Mouse (Mus musculus): ENCODE measurements around the gene Fbxl16.

Fbxl16 gene

GRCm38 (mm10) chr17:25829558-25830017 lies 20.7 kb downstream of the Fbxl16 start:
- no peak for DNase-seq

GRCm38 (mm10) chr17:25830200-25830753 lies 21.4 kb downstream of the Fbxl16 start:
- no peak for DNase-seq

DNA sequence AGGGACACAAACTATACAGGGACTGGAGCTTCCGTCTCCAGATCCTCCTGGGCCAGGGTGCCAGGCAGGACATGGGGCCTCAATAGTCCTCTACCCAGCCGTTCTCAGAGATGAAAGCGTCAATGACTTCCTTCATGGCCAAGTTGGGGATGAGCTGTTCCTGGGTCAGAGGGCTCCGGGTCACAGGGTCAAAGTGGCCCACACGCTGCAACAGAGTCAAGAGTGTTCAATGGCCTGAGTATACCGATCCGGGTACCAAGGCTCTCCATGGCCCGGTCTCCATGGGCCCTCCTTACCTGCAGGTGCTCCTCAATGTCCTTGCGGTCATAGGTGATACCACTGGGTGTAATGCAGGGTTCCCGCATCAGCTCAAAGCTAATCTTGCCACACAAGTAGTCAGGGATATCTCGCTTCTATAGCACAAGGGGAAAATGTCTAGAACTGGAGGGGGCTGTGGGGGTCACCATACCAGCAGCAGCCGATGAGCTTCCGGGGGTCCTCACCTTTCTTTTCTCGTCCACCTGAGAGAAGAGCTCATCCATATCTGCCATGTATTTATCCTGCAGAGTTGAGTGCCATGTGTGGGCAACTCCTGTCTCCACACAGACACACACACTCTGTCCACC lies 22.0 kb downstream of the Fbxl16 start:
- no peak for DNase-seq

DNA sequence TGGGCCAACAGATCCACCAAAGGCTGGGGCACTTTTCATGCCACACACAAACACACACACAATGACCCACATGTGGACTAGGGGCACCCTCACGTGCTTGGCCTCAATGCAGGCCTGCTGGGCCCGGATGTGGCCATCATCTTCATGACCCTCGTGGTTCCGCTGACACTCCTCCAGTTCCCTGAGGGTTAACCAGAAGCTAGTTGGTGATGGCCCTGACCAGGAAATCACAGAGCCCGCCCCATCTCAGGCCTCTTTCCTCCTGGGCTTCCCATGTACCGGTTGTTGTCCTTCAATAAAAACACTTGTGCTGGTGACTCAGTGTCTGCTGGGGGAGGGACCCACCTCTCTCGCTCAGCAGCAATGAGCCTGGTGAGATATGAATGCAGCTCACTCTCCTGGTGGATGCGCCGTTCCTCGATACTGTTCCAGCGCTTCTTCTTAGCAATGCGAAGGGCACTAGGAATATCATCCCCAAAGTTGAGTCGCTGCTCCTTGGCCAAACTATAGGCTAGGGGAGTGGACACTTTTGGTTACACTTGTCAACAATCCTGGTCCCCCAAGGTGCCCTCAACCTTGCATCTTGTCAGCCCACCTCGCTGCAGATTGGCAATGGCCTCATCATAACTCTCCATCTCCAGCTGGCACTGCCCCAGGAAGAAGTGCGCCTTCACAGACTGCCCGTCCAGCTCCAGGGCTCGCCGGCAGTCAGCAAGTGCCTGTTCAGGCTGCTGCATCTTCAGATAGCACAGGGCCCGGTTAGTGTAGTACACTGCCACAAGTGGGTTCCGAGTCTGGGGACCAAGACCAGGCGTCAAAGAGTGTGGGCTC lies 22.8 kb downstream of the Fbxl16 start:
- DNase-seq, result peak in 1 of 2 experiments; percentile 63

DNA sequence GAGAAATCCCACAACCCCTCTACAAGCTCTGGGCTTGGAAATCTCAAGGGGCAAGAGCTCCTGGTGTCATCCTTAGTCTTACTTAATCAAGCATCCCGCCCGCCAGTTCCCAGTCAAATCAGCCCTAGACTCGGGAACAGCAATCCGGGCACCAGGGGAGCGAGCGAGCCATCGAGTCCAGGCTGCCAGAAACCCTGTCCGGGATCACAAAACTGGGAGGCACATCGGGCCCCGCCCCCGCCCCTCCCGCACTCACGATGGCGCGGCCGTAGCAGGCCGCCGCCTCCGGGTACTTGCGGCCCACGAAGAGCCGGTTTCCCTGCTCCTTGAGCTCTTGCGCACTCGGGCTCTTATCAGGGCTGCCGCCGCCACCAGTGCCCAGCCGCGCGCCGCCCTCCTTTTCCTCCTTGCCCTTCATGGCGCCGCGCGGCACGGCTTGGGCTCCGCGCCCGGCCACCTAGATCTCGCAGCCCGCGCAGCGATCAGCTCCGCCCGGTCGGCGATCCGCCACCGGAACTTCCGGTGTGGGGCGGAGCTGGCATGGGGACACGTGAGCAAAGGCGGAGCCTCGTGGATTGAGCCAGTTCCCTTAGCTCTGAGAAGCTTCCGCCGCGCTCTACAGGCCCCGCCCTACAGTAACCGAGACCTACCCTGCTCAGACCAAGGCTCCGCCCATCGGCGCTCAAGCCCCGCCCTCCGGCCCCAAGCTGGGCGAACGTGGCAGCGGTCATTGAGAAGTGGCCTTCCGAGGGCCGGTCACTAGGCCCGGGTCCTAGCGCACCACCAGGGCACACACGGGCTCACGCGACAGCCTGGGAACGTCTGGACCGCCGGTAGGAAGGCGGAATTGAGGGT lies 23.8 kb downstream of the Fbxl16 start:
- peak; percentile 100 for DNase-seq

- peak; percentile 96 to 97 for DNase-seq
Measured at GRCm38 (mm10) chr17:25833291-25833663, 24.4 kb downstream of the Fbxl16 start, which contains the start of gene Stub1. Gene Stub1, minus strand, starts transcription at chr17:25833404.

- DNase-seq, result peak; percentile 78 to 83
Measured at GRCm38 (mm10) chr17:25833961-25834594, 25.2 kb downstream of the Fbxl16 start.

GRCm38 (mm10) chr17:25834595-25835222 lies 25.8 kb downstream of the Fbxl16 start:
- DNase-seq, result peak in 1 of 2 experiments; percentile 26

GRCm38 (mm10) chr17:25835301-25835700 lies 26.4 kb downstream of the Fbxl16 start:
- DNase-seq, result peak in 1 of 2 experiments; percentile 26

- peak in 1 of 2 experiments; percentile 32 for DNase-seq
Measured at GRCm38 (mm10) chr17:25835816-25836215, 26.9 kb downstream of the Fbxl16 start.

GRCm38 (mm10) chr17:25836397-25837075 lies 27.7 kb downstream of the Fbxl16 start:
- peak; percentile 53 to 59 for DNase-seq

- peak; percentile 76 to 82 for DNase-seq
Measured at GRCm38 (mm10) chr17:25837076-25837410, 28.2 kb downstream of the Fbxl16 start, which contains the start of gene Rhbdl1. Gene Rhbdl1, minus strand, starts transcription at chr17:25837295.

DNA sequence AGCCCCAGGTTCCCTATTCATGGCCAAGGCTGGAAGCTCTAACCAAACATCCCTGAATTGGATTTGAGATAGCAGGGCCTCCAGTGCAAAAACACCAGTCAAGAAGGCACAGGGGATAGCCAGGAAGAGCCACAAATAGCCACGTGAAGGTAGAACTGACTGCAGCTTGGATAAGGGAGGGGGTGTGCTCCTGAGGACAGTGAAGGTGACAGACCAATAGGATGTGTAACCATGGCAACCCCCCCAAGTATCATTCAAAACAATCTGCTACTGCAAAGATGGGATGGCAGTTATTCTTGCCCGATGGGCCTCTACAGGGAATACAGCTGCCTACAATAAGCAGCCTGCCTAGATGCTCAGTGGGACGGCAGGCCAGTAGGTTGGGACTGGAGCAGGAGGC lies 28.6 kb downstream of the Fbxl16 start:
- DNase-seq, result no peak

GRCm38 (mm10) chr17:25838904-25839303 lies 30.0 kb downstream of the Fbxl16 start:
- DNase-seq, result no peak

- peak; percentile 73 to 76 for DNase-seq
Measured at GRCm38 (mm10) chr17:25839455-25840235, 30.8 kb downstream of the Fbxl16 start.

DNA sequence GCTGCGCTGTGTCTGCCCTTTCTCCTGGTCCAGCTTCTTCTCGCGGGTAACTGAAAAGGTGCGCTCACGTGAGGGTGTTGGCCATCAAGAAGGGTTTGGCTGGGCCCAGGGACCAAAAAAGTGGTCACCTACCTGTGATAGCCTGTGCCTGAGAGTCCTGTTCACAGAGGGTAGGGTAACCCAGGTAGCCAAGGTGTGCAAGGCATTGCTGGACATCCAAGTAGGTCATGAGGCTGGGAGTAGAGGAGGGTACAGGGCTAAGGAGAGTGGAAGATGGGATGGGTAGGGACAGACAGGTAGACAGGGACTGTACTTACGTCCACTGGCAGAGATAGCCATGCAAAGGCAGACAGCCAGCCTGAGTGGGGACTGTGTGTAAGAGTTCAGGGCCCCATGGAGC lies 31.6 kb downstream of the Fbxl16 start:
- DNase-seq, result no peak

DNA sequence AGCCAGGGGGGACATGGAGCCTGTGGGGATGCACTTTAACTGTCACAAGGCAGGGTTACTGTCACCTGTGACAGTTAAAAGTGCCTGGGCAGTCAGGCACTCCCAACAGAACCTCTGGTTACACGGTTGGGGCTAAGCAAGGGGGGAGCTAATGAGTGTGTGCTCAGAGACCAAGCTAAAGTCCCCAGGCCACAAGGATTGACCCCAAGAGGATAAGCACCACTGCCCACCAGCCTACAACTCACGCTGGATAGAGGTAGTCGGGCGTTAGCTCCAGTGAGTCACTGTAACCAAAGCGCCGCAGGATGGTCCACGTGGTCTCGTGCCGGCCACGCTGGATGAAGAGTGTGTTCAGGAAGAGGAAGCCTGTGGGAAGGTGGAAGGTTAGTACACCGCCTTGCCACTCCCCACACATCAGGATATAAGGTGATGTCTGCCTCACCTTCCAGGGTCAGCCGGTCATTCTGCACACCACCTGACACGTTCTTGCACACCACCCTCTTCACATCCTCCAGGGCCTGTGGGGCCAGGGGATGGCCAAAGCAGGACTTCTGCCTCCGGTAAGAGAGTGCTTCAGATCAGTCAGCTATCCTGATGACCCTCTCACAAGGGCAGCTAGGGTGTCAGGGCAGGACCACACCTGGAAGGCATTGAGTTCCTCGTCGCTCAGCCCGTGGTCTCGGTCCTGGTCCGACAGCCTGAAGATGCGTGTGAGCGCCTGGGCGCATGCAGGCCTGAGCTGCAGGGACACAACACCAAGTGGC lies 32.4 kb downstream of the Fbxl16 start, which contains the start of gene Gm20683:
Gene Gm20683, minus strand, starts transcription at position 647 of the 764 bp plus-strand sequence.
- no peak for DNase-seq

DNA sequence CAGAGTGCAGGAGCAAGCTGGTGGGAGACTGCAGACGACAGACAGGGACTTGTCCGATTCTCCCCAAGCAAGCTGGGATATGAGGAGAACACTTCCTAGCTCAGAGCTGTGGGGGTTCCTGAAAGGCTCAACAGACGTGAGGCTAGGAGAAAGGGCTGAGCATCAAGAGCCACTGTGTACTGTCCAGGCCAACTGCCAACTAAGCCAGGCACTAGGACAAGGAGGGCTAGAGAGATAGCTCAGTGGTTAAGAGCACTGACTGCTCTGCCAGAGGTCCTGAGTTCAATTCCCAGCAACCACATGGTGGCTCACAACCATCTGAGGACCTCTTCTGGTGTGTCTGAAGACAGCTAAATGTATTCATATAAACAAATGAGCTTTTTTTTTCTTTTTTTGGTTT lies 33.6 kb downstream of the Fbxl16 start:
- DNase-seq, result no peak

DNA sequence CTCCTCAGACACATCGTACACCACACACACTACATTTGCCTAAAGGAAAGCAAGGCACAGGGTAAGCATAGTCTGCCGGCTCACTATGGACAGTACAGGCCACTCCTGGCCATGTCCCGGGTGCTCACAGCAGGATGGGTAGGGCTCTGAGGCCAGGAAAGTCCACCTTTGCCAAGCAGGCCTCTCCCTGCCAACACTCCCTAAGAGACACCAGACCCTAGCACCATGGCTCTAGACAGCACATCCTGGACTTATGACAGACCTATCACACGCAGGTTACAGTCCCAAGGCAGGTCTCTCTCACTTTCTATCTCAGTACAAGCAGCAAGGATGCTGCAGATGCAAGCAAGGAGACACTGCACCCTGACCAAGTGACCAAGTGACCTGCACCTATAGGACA lies 34.2 kb downstream of the Fbxl16 start:
- DNase-seq, result no peak

All from kidney, postnatal 36 days (tissue).